Mouse (Mus musculus): ENCODE measurements around the gene Arhgap6. TPM values are rescaled to one million over a fixed set of nuclear protein-coding genes. Genes with fewer than 3 reads are reported as not detected.

Gene Arhgap6
- 0.23 TPM for polyA plus RNA-seq (2017; shearing (Covaris generic))

GRCm38 (mm10) chrX:168794974-168795858, at the start of gene Arhgap6:
Gene Arhgap6 (plus strand): TSS chrX:168795099.

DNA sequence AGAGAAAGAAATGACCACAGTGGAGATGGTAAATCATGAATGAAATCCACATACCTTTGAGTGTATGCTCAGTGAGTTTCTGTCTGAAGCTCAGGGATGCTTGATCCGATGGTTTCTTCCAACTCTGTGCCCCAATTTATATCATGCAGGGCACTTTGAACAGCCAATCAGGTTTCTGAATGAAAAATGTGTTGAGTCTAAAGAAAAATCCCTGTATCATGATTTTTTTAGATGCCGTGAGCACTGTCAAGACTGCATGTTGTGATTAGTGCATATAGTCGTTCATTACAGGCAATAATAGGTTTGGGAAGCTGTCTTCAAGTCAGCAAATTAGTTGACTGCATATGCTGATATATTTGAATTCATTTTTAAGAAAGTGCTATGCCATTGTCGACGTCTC, 392.2 kb downstream of the Arhgap6 start, which contains the start of gene Amelx:
Amelx (minus strand) TSS at position 101 of the 400 bp plus-strand sequence.

DNA sequence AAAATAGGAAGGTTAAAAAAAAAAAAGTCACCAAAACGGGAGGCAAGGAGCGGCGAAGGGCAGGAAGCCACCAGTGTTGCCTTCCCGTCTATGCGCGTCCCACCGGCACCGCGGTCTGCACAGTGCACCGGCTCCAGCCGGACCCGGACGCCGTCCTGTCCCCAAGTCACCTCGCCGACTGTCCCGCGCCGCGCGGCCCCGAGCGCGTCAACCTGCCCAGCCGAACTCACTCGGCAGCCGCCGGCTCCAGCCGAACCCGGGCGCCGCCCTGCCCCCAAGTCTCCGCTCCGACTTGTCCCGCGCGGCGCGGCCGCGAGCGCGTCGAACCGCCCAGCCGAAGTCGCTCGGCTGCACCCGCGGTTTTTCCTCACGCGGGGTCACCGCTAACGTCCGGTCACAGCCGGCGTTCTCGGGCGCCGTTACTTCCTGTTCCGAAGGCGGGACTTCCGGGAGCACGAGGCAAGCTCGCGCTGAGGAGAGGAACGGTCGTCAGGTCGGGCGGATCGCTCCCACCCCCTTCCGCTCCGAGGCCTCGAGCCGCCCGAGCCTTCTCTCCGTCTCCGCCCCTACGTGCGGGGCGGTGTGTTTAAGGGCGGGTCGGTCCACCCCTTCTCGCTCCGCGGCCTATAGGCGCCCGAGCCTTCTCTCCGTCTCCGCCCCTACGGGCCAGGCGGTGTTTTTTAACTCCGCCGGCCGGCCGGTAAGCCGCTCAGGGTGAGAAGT, 525.2 kb downstream of the Arhgap6 start, which contains the start of gene Hccs:
Hccs (minus strand) TSS at position 428 of the 723 bp plus-strand sequence.

Other genes with a start within 250 kb of the Arhgap6 start
- not detected for gene Frmpd4, start 217.9 kb upstream of the Arhgap6 start, polyA plus RNA-seq (2017; shearing (Covaris generic))
- 33.0 TPM for gene Msl3, start 121.2 kb upstream of the Arhgap6 start, polyA plus RNA-seq (2017; shearing (Covaris generic))